Mouse (Mus musculus): ENCODE results near the gene Rsph9. TPM values are rescaled to one million over a fixed set of nuclear protein-coding genes. Genes with fewer than 3 reads are reported as not detected.
A peak's percentile ranks its signal among the peaks of the same experiment; 100 is the strongest.

The Rsph9 gene
- polyA plus RNA-seq, 1 experiment from 2014 or later = 9.8 TPM

DNA sequence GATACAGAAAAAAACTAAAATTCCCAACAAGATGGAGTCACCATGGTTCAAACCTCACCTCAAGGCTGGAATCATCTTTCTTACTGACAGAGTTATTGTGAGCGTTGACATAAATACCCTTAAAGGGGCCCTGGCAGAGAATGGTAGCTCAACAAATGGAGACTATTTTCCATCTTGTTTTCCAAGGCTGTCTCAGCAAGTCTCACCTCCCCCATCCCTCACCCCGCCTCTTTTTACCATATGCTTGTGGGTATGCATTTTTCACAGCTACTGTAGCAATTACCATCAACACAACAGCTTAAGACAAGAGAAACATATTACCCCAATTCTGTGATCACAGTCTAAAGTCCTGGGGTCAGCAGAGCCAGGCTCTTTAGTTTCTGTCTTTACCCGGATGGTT is 60.6 kb downstream of the Rsph9 start:
- DNase-seq (ENCODE audit: low spot score) = no peak
- peak overlapping the region; percentile 84; the same call in 1 of the 2 replicates for H3K27ac ChIP-seq (replicated peaks)
- H3K4me1 ChIP-seq = peaks cover 74% of the 10 kb centered on the region
- 83% methylated on average over 3 of the region's 3 CpGs for WGBS
- H3K27me3 ChIP-seq (replicated peaks; ENCODE audit: low read depth, poor library complexity, severe bottlenecking) = no peaks in the 10 kb centered on the region
- H3K9me3 ChIP-seq = no peaks in the 10 kb centered on the region
- H3K36me3 ChIP-seq (replicated peaks) = no peaks in the 10 kb centered on the region
- H3K4me3 ChIP-seq = no peak overlapping the region

DNA sequence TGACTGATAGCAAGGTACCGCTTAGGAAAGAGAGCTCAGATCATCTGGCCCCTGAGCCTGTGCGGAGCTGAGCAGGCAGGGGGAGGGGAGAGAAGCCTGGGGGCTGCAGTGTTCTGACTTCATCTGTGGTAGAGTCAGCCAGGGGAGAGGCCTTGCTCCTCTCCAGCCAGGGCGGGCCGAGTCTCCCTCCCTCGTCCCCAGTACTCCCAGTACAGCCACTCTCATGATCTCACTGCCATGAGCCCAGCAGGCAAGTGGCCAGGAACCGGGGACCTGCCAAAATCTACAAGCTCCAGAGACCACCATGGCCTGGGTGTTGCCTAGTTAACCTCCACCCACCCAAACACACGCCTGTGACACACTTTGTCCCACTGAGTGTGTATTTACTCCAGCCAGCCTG is 62.4 kb downstream of the Rsph9 start:
- Histone ChIP-seq H3K27me3 (replicated peaks; ENCODE audit: low read depth, poor library complexity, severe bottlenecking) (no peaks in the 10 kb centered on the region), H3K36me3 (replicated peaks) (no peaks in the 10 kb centered on the region), H3K4me1 (peaks cover 59% of the 10 kb centered on the region), H3K4me3 (no peak overlapping the region), H3K27ac (replicated peaks) (peak overlapping the region; percentile 74), H3K9me3 (no peaks in the 10 kb centered on the region)
- DNase-seq (ENCODE audit: low spot score) = no peak
- 52% methylated on average over 7 of the region's 7 CpGs for WGBS

DNA sequence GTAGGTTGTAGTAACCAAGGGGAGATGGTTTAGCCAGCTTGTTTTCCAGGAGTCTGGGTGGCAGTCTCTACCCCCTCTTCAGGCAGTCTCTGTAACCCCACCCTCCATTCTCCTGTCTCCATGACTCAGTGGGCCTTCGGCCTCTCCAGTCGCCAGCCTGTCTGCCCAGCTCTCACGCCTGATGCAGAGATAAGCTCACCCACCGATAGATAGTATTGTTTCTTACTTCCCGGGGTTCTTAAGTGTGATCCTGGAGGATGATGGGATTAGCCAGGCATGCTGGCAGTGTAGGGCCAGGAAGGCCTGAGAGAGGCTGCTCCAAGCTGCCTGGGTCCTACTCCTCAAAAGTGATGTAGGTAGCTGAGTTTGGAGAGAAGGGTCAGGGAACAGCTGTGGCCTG is 63.0 kb downstream of the Rsph9 start:
- H3K9me3 ChIP-seq = no peaks in the 10 kb centered on the region
- H3K27ac ChIP-seq (replicated peaks) = peak overlapping the region; percentile 74
- DNase-seq (ENCODE audit: low spot score) = no peak
- H3K27me3 ChIP-seq (replicated peaks; ENCODE audit: low read depth, poor library complexity, severe bottlenecking) = no peaks in the 10 kb centered on the region
- no peak overlapping the region for H3K4me3 ChIP-seq
- H3K36me3 ChIP-seq (replicated peaks) = no peaks in the 10 kb centered on the region
- 59% methylated on average over 5 of the region's 5 CpGs for WGBS
- peaks cover 53% of the 10 kb centered on the region for H3K4me1 ChIP-seq

DNA sequence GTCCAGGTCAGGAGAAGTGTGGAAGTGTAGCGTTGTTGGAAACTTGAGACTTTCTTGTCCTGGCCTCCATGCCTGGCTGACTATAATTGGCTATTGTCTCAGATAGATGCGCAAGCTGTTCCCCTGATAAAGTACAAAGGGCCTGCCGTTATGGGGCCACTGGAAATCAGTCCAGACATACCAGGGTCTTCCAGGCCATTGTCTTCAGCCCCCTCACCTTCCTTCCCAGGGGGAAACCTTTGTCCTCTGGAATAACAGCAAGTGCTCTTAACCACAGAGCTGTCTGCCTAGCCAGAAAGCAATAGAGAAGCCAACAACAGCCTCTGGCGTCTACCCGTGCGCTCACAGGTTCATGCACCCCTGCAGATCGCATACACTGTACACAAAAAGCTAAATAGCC is 63.6 kb downstream of the Rsph9 start:
- no peak for DNase-seq (ENCODE audit: low spot score)
- Histone ChIP-seq H3K9me3 (no peaks in the 10 kb centered on the region), H3K27ac (replicated peaks) (peak overlapping the region; percentile 66)

DNA sequence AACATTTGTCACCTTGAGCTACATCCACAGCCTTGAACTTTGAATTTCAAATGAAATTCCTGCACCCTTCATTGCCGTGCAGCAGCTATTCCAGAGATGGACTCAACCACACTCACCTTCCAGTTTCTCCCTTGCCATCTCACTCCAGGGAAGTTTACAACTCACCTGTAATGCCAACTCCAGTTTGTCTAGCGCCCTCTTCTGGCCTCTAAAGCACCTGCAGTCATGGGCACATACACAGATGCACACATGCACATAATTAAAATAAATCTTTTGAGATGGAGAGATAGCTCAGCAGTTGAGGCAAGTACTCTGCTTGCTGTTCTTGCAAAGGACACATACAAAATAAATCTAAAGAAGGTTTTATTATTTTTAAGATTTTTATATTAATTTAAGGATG is 65.0 kb downstream of the Rsph9 start:
- no peaks in the 10 kb centered on the region for H3K36me3 ChIP-seq (replicated peaks)
- DNase-seq (ENCODE audit: low spot score) = no peak
- no peaks in the 10 kb centered on the region for H3K9me3 ChIP-seq
- H3K27me3 ChIP-seq (replicated peaks; ENCODE audit: low read depth, poor library complexity, severe bottlenecking) = no peaks in the 10 kb centered on the region
- no peak overlapping the region for H3K27ac ChIP-seq (replicated peaks)
- 73% methylated on average over 2 of the region's 2 CpGs for WGBS
- H3K4me3 ChIP-seq = no peak overlapping the region
- H3K4me1 ChIP-seq = peaks cover 44% of the 10 kb centered on the region

More for the DNA sequence above, 63.6 kb downstream of the Rsph9 start:
- H3K4me1 ChIP-seq = peaks cover 47% of the 10 kb centered on the region
- WGBS = 50% methylated on average over 7 of the region's 7 CpGs
- H3K36me3 ChIP-seq (replicated peaks) = no peaks in the 10 kb centered on the region
- H3K27me3 ChIP-seq (replicated peaks; ENCODE audit: low read depth, poor library complexity, severe bottlenecking) = no peaks in the 10 kb centered on the region
- no peak overlapping the region for H3K4me3 ChIP-seq

DNA sequence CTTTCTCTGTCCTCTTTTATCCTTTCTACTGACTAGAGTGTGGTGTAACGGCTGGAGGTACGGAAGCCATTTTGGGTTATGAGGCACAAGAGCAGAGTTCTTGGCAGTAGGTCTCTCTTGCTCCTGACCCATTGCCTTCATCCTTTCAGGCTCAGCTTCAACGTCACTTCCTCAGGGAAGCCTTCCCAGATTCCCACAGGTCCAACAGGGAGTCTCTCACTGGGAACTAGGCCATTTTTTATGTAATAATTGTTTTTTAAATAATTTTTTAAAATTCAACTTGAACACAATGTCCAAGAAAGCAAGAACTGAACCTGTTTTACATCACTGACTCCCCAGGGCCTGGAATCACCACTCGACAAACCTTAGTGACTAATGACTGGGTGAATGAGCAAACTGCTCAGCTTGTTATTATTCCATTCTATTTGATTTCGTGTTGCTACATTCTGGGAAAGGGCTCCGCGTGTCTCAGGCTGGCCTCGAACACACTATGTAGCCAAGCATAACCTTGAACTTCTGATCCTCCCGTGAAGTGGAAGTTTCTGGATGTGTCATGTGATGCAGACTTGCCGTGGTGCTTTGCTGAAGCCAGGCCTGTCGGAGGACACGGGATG is 66.0 kb downstream of the Rsph9 start:
- Histone ChIP-seq H3K27me3 (replicated peaks; ENCODE audit: low read depth, poor library complexity, severe bottlenecking) (no peaks in the 10 kb centered on the region), H3K9me3 (no peaks in the 10 kb centered on the region), H3K36me3 (replicated peaks) (no peaks in the 10 kb centered on the region), H3K4me1 (peaks cover 46% of the 10 kb centered on the region), H3K27ac (replicated peaks) (no peak overlapping the region), H3K4me3 (no peak overlapping the region)
- 95% methylated on average over 12 of the region's 12 CpGs for WGBS
- no peak for DNase-seq (ENCODE audit: low spot score)

DNA sequence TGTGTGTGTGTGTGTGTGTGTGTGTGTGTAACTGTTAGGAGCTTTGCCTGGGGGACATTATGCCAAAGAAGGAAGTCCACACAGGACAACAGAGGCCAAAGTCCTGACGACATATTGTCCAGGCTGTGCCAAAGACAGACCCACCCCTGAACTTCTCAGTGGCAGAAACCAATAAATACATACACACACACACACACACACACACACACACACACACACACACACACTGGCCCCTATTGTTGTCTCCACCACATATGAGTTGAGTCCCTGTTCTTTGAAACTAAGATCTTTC is 67.8 kb downstream of the Rsph9 start:
- no peak overlapping the region for H3K4me3 ChIP-seq
- H3K9me3 ChIP-seq = no peaks in the 10 kb centered on the region
- no peak overlapping the region for H3K27ac ChIP-seq (replicated peaks)
- WGBS = 83% methylated on average over 1 of the region's 1 CpGs
- H3K27me3 ChIP-seq (replicated peaks; ENCODE audit: low read depth, poor library complexity, severe bottlenecking) = no peaks in the 10 kb centered on the region
- H3K36me3 ChIP-seq (replicated peaks) = no peaks in the 10 kb centered on the region
- no peak for DNase-seq (ENCODE audit: low spot score)
- H3K4me1 ChIP-seq = peaks cover 35% of the 10 kb centered on the region

DNA sequence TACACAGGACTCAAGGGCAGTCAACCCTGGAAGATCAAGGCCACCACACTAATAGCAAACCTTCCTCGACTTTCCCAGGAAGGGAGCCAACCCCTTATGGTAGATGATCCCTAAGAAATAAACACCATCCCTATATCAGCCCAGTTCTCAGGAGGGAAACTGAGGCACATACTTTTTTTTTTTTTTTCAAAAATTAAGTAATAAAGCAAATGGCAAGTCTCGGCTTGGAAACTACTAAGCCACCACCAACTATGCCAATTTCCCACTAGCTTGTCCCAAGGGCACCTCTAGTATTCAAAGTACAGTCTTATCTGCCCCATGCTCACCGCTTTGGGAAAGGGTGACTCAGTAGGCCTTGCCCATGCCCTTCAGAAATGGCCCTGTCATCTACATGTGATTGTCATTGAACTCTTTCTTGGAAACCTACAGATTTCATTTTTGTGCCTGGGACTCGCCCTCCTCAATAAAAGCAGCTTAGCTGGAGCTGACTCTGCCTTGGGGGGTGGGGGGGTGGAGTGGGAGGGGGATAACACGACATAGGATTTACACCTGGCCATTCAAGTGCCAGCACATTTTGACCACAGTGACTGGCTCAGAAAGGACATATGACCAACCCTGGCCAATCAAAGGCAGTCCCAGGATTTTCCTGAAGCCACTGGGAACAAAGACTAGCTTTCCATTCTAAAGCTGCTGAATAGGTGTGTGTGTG is 68.3 kb downstream of the Rsph9 start:
- Histone ChIP-seq H3K27ac (replicated peaks) (no peak overlapping the region), H3K9me3 (no peaks in the 10 kb centered on the region), H3K27me3 (replicated peaks; ENCODE audit: low read depth, poor library complexity, severe bottlenecking) (no peaks in the 10 kb centered on the region), H3K4me1 (peaks cover 30% of the 10 kb centered on the region), H3K36me3 (replicated peaks) (no peaks in the 10 kb centered on the region), H3K4me3 (no peak overlapping the region)
- 73% methylated on average over 5 of the region's 5 CpGs for WGBS
- no peak for DNase-seq (ENCODE audit: low spot score)

DNA sequence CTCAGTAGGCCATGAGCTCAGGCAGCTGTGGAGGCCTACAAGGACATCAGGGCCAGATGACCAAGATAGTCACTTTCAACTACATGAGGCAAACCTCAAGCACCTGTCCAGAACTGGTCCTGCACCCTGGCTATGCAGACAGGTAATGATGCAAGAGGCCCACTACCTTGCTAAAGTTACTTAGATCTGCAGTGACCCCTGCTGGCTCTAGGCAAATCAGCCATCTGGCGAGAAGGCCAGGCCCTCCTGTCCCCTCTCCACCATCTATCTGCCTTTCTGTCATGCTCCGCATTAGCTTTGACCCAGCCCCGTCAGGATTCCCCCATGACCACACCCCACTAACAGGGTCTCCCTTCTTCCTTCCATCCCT is 68.9 kb downstream of the Rsph9 start:
- Histone ChIP-seq H3K4me1 (peaks cover 27% of the 10 kb centered on the region), H3K27me3 (replicated peaks; ENCODE audit: low read depth, poor library complexity, severe bottlenecking) (0 out of 2 replicates have a peak, but pooled peaks cover 1% of the 10 kb centered on the region), H3K27ac (replicated peaks) (no peak overlapping the region), H3K36me3 (replicated peaks) (no peaks in the 10 kb centered on the region), H3K4me3 (no peak overlapping the region), H3K9me3 (no peaks in the 10 kb centered on the region)
- DNase-seq (ENCODE audit: low spot score) = peak; percentile 40
- 49% methylated on average over 3 of the region's 3 CpGs for WGBS

DNA sequence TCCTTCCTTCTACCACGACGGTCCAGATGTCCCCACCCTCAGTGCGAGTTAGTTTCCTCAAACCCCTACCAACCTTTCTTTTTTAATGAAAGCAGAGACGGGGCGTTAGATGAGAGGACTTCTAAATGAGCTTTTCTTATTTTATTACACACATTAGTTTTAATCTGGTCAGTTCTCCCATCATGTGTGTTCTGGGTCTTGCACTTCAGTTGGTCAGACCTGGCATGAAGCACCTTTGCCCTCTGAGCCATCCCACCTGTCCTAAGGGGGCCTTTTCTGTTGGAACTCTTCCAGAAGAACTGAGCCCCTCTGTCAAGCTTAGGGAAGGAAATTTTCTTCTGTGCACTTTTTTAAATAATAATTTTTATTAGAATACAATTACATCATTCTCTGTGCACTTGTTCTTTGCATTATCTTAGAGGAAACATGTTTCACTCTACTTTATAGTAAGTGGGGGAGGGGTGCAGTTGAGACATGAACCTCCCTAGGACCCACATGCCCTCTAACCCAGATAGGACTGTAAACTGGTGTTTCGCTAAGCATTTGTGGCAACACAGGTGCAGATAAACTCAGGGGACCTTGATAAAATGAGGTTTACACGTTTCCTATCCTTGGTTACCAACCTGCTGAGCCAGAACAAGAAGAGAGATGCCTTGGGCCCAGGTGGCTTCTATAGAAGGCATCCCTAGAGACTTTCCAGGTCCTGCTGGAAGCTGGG is 69.5 kb downstream of the Rsph9 start:
- DNase-seq (ENCODE audit: low spot score) = no peak
- Histone ChIP-seq H3K4me3 (no peak overlapping the region), H3K27ac (replicated peaks) (peak overlapping the region; percentile 57), H3K27me3 (replicated peaks; ENCODE audit: low read depth, poor library complexity, severe bottlenecking) (0 out of 2 replicates have a peak, but pooled peaks cover 3% of the 10 kb centered on the region), H3K4me1 (peaks cover 29% of the 10 kb centered on the region), H3K36me3 (replicated peaks) (no peaks in the 10 kb centered on the region), H3K9me3 (no peaks in the 10 kb centered on the region)
- 75% methylated on average over 7 of the region's 7 CpGs for WGBS

DNA sequence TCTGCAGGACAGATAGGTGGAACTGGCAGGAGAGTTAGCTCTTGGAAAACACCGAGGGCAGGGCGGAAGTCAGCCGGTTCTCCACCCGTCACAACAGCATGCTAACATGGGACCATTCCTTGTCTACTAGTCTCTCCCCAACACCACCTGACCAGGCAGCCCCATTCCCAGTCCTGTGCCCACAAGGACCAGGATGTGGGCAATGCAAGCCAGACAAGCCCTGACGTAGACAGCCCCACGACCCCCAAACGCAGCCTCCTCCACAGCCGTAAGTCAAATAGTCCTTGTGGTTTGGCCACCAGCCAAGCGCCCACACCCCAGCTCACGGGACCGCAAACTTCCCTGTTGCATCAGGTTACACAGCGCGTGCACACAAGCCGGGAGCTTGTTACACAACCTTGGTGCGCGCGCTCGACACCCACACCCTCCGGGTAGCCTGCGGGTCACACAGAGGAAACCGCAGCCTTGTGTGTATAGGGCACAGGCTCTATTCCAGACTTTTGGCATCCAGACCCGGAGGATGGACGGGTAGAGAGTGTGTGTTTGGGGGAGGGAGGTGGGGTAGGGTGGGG is 70.2 kb downstream of the Rsph9 start:
- peak overlapping the region; percentile 18; the same call in 1 of the 2 replicates for H3K4me3 ChIP-seq

More for the DNA sequence above, 70.2 kb downstream of the Rsph9 start:
- H3K4me1 ChIP-seq = peaks cover 31% of the 10 kb centered on the region
- DNase-seq (ENCODE audit: low spot score) = peak; percentile 69
- 68% methylated on average over 23 of the region's 23 CpGs for WGBS
- H3K27ac ChIP-seq (replicated peaks) = peak overlapping the region; percentile 57
- 0 out of 2 replicates have a peak, but pooled peaks cover 3% of the 10 kb centered on the region for H3K27me3 ChIP-seq (replicated peaks; ENCODE audit: low read depth, poor library complexity, severe bottlenecking)
- H3K9me3 ChIP-seq = no peaks in the 10 kb centered on the region
- H3K36me3 ChIP-seq (replicated peaks) = no peaks in the 10 kb centered on the region
